Mouse (Mus musculus): ENCODE data around the gene Calcrl.

Gene Calcrl

GRCm38 (mm10) chr2:84425138-84425537, at the start of gene Calcrl:
TSS of gene Calcrl (minus strand) at chr2:84425411.
- DNase-seq (ENCODE audit: low read depth, low spot score) = no peak

- DNase-seq (ENCODE audit: low read depth, low spot score) = no peak
These were observed 49.4 kb upstream of the Calcrl start for GRCm38 (mm10) chr2:84474651-84475050.

GRCm38 (mm10) chr2:84473941-84474530, 48.8 kb upstream of the Calcrl start:
- no peak for DNase-seq (ENCODE audit: low read depth, low spot score)

GRCm38 (mm10) chr2:84467391-84467790, 42.2 kb upstream of the Calcrl start:
- no peak for DNase-seq (ENCODE audit: low read depth, low spot score)

- no peak for DNase-seq (ENCODE audit: low read depth, low spot score)
These were observed 39.7 kb upstream of the Calcrl start for GRCm38 (mm10) chr2:84464956-84465355.

- DNase-seq (ENCODE audit: low read depth, low spot score) = no peak
These were observed 37.2 kb upstream of the Calcrl start for GRCm38 (mm10) chr2:84462411-84462810.

- no peak for DNase-seq (ENCODE audit: low read depth, low spot score)
These were observed 34.5 kb upstream of the Calcrl start for GRCm38 (mm10) chr2:84459651-84460177.

GRCm38 (mm10) chr2:84457221-84457620, 32.0 kb upstream of the Calcrl start:
- no peak for DNase-seq (ENCODE audit: low read depth, low spot score)

GRCm38 (mm10) chr2:84455236-84455799, 30.1 kb upstream of the Calcrl start:
- DNase-seq (ENCODE audit: low read depth, low spot score) = peak; percentile 60

- no peak for DNase-seq (ENCODE audit: low read depth, low spot score)
These were observed 29.5 kb upstream of the Calcrl start for GRCm38 (mm10) chr2:84454551-84455235.

GRCm38 (mm10) chr2:84454051-84454450, 28.8 kb upstream of the Calcrl start:
- DNase-seq (ENCODE audit: low read depth, low spot score) = peak; percentile 16

GRCm38 (mm10) chr2:84445499-84445898, 20.3 kb upstream of the Calcrl start:
- DNase-seq (ENCODE audit: low read depth, low spot score) = no peak

GRCm38 (mm10) chr2:84441940-84442339, 16.7 kb upstream of the Calcrl start:
- DNase-seq (ENCODE audit: low read depth, low spot score) = no peak

- peak; percentile 43 for DNase-seq (ENCODE audit: low read depth, low spot score)
These were observed 4.5 kb upstream of the Calcrl start for GRCm38 (mm10) chr2:84429724-84430123.

- DNase-seq (ENCODE audit: low read depth, low spot score) = no peak
These were observed 3.6 kb upstream of the Calcrl start for GRCm38 (mm10) chr2:84428836-84429235.

GRCm38 (mm10) chr2:84426531-84426930, 1.3 kb upstream of the Calcrl start:
- DNase-seq (ENCODE audit: low read depth, low spot score) = no peak

GRCm38 (mm10) chr2:84416501-84416900, 8.7 kb downstream of the Calcrl start:
- no peak for DNase-seq (ENCODE audit: low read depth, low spot score)

GRCm38 (mm10) chr2:84409796-84410592, 15.2 kb downstream of the Calcrl start:
- DNase-seq (ENCODE audit: low read depth, low spot score) = no peak

- DNase-seq (ENCODE audit: low read depth, low spot score) = no peak
These were observed 20.4 kb downstream of the Calcrl start for GRCm38 (mm10) chr2:84404834-84405233.

GRCm38 (mm10) chr2:84402713-84403112, 22.5 kb downstream of the Calcrl start:
- DNase-seq (ENCODE audit: low read depth, low spot score) = no peak

GRCm38 (mm10) chr2:84396557-84396956, 28.7 kb downstream of the Calcrl start:
- DNase-seq (ENCODE audit: low read depth, low spot score) = no peak

GRCm38 (mm10) chr2:84393236-84393635, 32.0 kb downstream of the Calcrl start:
- no peak for DNase-seq (ENCODE audit: low read depth, low spot score)

Measured in brain, embryonic 18.5 days (tissue).